Mouse (Mus musculus) embryonic fibroblast, embryonic 13.5 days (primary cell): Measurements from ENCODE around the gene Adgra1. TPM values are rescaled to one million over a fixed set of nuclear protein-coding genes. Genes with fewer than 3 reads are reported as not detected.

Experiments used
- H3K27ac ChIP-seq: 2 replicates; pipeline ENCODE4 v1.5.1; 2012; ENCODE audit warnings: low read length, control low read depth, inconsistent platforms; ENCODE audit not compliant: insufficient read depth
- H3K4me1 ChIP-seq: 2 replicates; pipeline ENCODE4 v1.6.1; 2011; ENCODE audit warnings: low read length; ENCODE audit not compliant: control insufficient read depth, insufficient read depth
- H3K4me3 ChIP-seq: 2 replicates; pipeline ENCODE4 v1.5.1; 2011; ENCODE audit warnings: mild to moderate bottlenecking, control low read depth, low read length; ENCODE audit not compliant: insufficient read depth
- CTCF ChIP-seq: IDR thresholded peaks from 2 replicates; pipeline ENCODE4 v1.5.1; 2011; ENCODE audit warnings: mild to moderate bottlenecking, control low read depth, low read length, moderate library complexity, borderline replicate concordance; ENCODE audit not compliant: insufficient read depth
- POLR2A ChIP-seq: IDR thresholded peaks from 2 replicates; pipeline ENCODE4 v1.6.1; 2011; ENCODE audit warnings: low read depth, mild to moderate bottlenecking, control low read depth, low read length, moderate library complexity
- polyA plus RNA-seq: library from polyadenylated mRNA; stranded (reverse); fragments of >200 nt; gene quantifications from 2 replicates; pipeline ENCODE4 v1.2.4, GENCODE M21; 2011; ENCODE audit warnings: low read depth; ENCODE audit not compliant: missing spikeins, insufficient read length

The Adgra1 gene
- polyA plus RNA-seq, 1 experiment = 1.0 TPM

- no peaks in the 10 kb centered on the region for H3K4me1 ChIP-seq
- H3K4me3 ChIP-seq = no peak overlapping the region
- no peak for TF ChIP-seq CTCF
- no peak for TF ChIP-seq POLR2A
Observed at GRCm38 (mm10) chr7:139878122-139878521, 44.1 kb downstream of the Adgra1 start.

GRCm38 (mm10) chr7:139878621-139879020, 44.6 kb downstream of the Adgra1 start:
- no peak for TF ChIP-seq POLR2A
- no peak for TF ChIP-seq CTCF
- Histone ChIP-seq H3K27ac (no peak overlapping the region), H3K4me3 (no peak overlapping the region)

More at GRCm38 (mm10) chr7:139878122-139878521, 44.1 kb downstream of the Adgra1 start:
- no peak overlapping the region for H3K27ac ChIP-seq

GRCm38 (mm10) chr7:139883545-139883944, 49.6 kb downstream of the Adgra1 start:
- no peak overlapping the region for H3K27ac ChIP-seq
- TF ChIP-seq CTCF (no peak), POLR2A (no peak)
- H3K4me3 ChIP-seq = no peak overlapping the region
- no peaks in the 10 kb centered on the region for H3K4me1 ChIP-seq

More at GRCm38 (mm10) chr7:139878621-139879020, 44.6 kb downstream of the Adgra1 start:
- no peaks in the 10 kb centered on the region for H3K4me1 ChIP-seq

- Histone ChIP-seq H3K4me1 (no peaks in the 10 kb centered on the region), H3K4me3 (no peak overlapping the region), H3K27ac (no peak overlapping the region)
- no peak for TF ChIP-seq POLR2A
- no peak for TF ChIP-seq CTCF
Observed at GRCm38 (mm10) chr7:139891779-139892178, 57.8 kb downstream of the Adgra1 start.

- no peak within 1 kb of the TSS for H3K27ac ChIP-seq
- no peaks in the 10 kb centered on the region for H3K4me1 ChIP-seq
- no peak within 1 kb of the TSS; the same call in 1 of the 2 replicates for H3K4me3 ChIP-seq
- TF ChIP-seq POLR2A (no peak), CTCF (no peak)
Observed at GRCm38 (mm10) chr7:139894655-139895557, 60.9 kb downstream of the Adgra1 start, which contains the start of gene Kndc1. TSS of gene Kndc1 (plus strand) at chr7:139894696.

- Histone ChIP-seq H3K4me3 (no peak overlapping the region), H3K4me1 (no peaks in the 10 kb centered on the region), H3K27ac (no peak overlapping the region)
- TF ChIP-seq CTCF (no peak), POLR2A (no peak)
Observed at GRCm38 (mm10) chr7:139896271-139896670, 62.3 kb downstream of the Adgra1 start.

- H3K4me1 ChIP-seq = no peaks in the 10 kb centered on the region
- H3K27ac ChIP-seq = no peak overlapping the region
- TF ChIP-seq POLR2A (no peak), CTCF (no peak)
- H3K4me3 ChIP-seq = no peak overlapping the region
Observed at GRCm38 (mm10) chr7:139896796-139897195, 62.8 kb downstream of the Adgra1 start.

- Histone ChIP-seq H3K4me3 (no peak overlapping the region), H3K4me1 (no peaks in the 10 kb centered on the region), H3K27ac (no peak overlapping the region)
- TF ChIP-seq CTCF = no peak
Observed at GRCm38 (mm10) chr7:139898606-139899005, 64.6 kb downstream of the Adgra1 start.

- no peak for TF ChIP-seq POLR2A
- TF ChIP-seq CTCF = no peak
Observed at GRCm38 (mm10) chr7:139899505-139899904, 65.5 kb downstream of the Adgra1 start.

GRCm38 (mm10) chr7:139900456-139900855, 66.5 kb downstream of the Adgra1 start:
- H3K27ac ChIP-seq = no peak overlapping the region
- H3K4me3 ChIP-seq = no peak overlapping the region
- H3K4me1 ChIP-seq = no peaks in the 10 kb centered on the region
- TF ChIP-seq POLR2A (no peak), CTCF (no peak)

More at GRCm38 (mm10) chr7:139899505-139899904, 65.5 kb downstream of the Adgra1 start:
- H3K4me1 ChIP-seq = no peaks in the 10 kb centered on the region
- H3K27ac ChIP-seq = no peak overlapping the region
- H3K4me3 ChIP-seq = no peak overlapping the region
